Mouse (Mus musculus) G1E-ER4 (cell line): Measurements from ENCODE around the gene H2-K1. TPM values are rescaled to one million over a fixed set of nuclear protein-coding genes. Genes with fewer than 3 reads are reported as not detected.

Experiments used
- GATA1 ChIP-seq: IDR thresholded peaks from one replicate; pipeline ENCODE4 v1.8.0; 2012; ENCODE audit warnings: low read length, inconsistent platforms
- polyA plus RNA-seq: library from polyadenylated mRNA; stranded (reverse); fragments of >175 nt; gene quantifications from 2 replicates; pipeline ENCODE4 v1.2.3, GENCODE M21; 2012

H2-K1 gene
- polyA plus RNA-seq, 1 experiment, result not detected

GRCm38 (mm10) chr17:33951021-33951946 is 48.9 kb downstream of the H2-K1 start, which contains the start of gene B3galt4:
Gene B3galt4, minus strand, starts transcription at chr17:33951488.
- no peak for TF ChIP-seq GATA1

DNA sequence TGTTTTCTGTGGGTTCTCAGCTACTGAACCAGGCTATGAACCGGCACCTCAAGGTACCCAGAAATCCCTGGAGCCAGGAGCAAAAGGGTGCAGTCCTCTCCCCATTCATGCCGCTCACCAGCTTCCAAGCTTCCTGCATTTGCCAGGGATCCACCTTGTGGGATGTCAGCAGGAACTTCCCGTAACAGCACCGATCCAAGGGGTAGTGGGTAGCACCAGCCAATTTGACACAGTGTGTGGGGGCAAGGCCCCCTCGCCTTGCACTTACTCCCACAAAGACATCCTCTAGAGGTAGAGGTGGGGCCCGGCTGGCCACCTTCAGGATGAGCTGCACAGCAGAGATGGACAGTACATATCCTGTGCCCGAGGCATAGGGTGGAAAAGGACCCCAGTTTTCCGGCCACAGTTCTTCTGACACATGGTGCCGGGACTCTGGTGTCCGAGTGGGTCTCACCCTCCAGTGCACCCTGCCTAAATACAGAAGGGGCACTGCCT is 50.0 kb downstream of the H2-K1 start:
- no peak for TF ChIP-seq GATA1

DNA sequence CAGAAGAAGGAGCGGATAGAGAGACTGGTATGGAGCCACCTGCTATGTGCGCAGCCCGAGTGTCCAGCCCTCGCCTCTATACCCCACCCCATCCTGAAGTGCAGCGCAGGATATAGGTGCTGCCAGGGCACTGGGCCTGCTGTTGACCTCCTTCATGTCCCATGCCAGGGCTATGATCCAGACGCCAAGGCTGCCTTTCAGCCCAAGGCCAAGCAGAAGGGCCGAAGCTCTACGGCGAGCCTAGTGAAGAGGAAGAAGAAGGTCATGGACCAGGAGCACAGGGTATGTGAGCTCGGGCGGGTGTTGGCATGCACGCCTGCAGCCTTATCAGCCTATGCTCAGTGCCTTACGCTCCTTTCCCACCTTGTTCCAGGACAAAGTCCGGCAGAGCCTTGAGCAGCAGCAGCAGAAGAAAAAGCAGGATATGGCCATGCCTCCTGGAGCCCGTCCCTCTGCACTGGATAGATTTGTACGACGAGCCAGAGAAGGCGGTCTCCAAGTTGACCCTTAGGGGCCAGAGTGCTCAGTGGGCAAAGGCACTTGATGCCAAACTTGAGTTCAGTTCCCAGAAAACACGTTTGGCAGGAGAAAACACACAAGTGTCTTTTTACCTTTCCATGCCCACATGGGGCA is 51.1 kb downstream of the H2-K1 start:
- TF ChIP-seq GATA1, result no peak

GRCm38 (mm10) chr17:33948090-33948904 is 51.9 kb downstream of the H2-K1 start:
- TF ChIP-seq GATA1, result no peak

GRCm38 (mm10) chr17:33947430-33948089 is 52.6 kb downstream of the H2-K1 start:
- TF ChIP-seq GATA1, result no peak

Other genes starting within 250 kb of the H2-K1 start
- 99.8 and 157 TPM in 2 replicates for gene Rab11b, start 239.8 kb downstream of the H2-K1 start, polyA plus RNA-seq
- not detected in 2 replicates for gene Angptl4, start 218.5 kb downstream of the H2-K1 start, polyA plus RNA-seq
- 6.9 and 7.2 TPM in 2 replicates for gene Kank3, start 189.8 kb downstream of the H2-K1 start, polyA plus RNA-seq
- gene Rps28, start 175.8 kb downstream of the H2-K1 start, polyA plus RNA-seq, result 1,425 and 5,080 TPM in 2 replicates
- gene Ndufa7, start 175.8 kb downstream of the H2-K1 start, polyA plus RNA-seq, result 678 and 952 TPM in 2 replicates
- 9.3 and 14.4 TPM in 2 replicates for gene Cd320, start 157.3 kb downstream of the H2-K1 start, polyA plus RNA-seq
- gene Gm7029, start 126.5 kb downstream of the H2-K1 start, polyA plus RNA-seq, result not detected in 2 replicates
- gene Kifc1, start 109.7 kb downstream of the H2-K1 start, polyA plus RNA-seq, result 88.1 and 95.0 TPM in 2 replicates
- not detected in 2 replicates for gene Platr17, start 95.2 kb downstream of the H2-K1 start, polyA plus RNA-seq
- 57.5 and 59.5 TPM in 2 replicates for gene Daxx, start 90.9 kb downstream of the H2-K1 start, polyA plus RNA-seq
- 77.2 and 82.0 TPM in 2 replicates for gene Tapbp, start 84.4 kb downstream of the H2-K1 start, polyA plus RNA-seq
- gene Zbtb22, start 84.4 kb downstream of the H2-K1 start, polyA plus RNA-seq, result 49.7 and 50.9 TPM in 2 replicates
- gene Rgl2, start 70.8 kb downstream of the H2-K1 start, polyA plus RNA-seq, result 93.1 and 127 TPM in 2 replicates
- 358 and 374 TPM in 2 replicates for gene Pfdn6, start 60.0 kb downstream of the H2-K1 start, polyA plus RNA-seq
- 165 and 186 TPM in 2 replicates for gene Wdr46, start 59.7 kb downstream of the H2-K1 start, polyA plus RNA-seq
- 11.6 and 14.2 TPM in 2 replicates for gene B3galt4, start 48.9 kb downstream of the H2-K1 start, polyA plus RNA-seq
- gene Vps52, start 44.5 kb downstream of the H2-K1 start, polyA plus RNA-seq, result 64.7 and 68.2 TPM in 2 replicates
- 364 and 1,526 TPM in 2 replicates for gene Rps18, start 44.3 kb downstream of the H2-K1 start, polyA plus RNA-seq
- gene Ring1, start 24.3 kb upstream of the H2-K1 start, polyA plus RNA-seq, result 56.3 and 62.8 TPM in 2 replicates
- gene H2-Ke6, start 27.7 kb upstream of the H2-K1 start, polyA plus RNA-seq, result 64.0 and 94.1 TPM in 2 replicates
- gene Slc39a7, start 31.3 kb upstream of the H2-K1 start, polyA plus RNA-seq, result 98.4 and 100 TPM in 2 replicates
- 176 and 194 TPM in 2 replicates for gene Rxrb, start 31.5 kb upstream of the H2-K1 start, polyA plus RNA-seq
- 0.96 and 1.5 TPM in 2 replicates for gene Col11a2, start 39.1 kb upstream of the H2-K1 start, polyA plus RNA-seq
- not detected in 2 replicates for gene H2-Oa, start 92.0 kb upstream of the H2-K1 start, polyA plus RNA-seq
- gene H2-DMa, start 119.2 kb upstream of the H2-K1 start, polyA plus RNA-seq, result 2.0 and 2.6 TPM in 2 replicates
- gene Brd2, start 122.3 kb upstream of the H2-K1 start, polyA plus RNA-seq, result 215 and 310 TPM in 2 replicates
- gene H2-DMb2, start 143.0 kb upstream of the H2-K1 start, polyA plus RNA-seq, result not detected in 2 replicates
- gene H2-DMb1, start 152.7 kb upstream of the H2-K1 start, polyA plus RNA-seq, result 0.10 TPM in 1 of 2 replicates, not detected in the other
- 1.1 and 1.4 TPM in 2 replicates for gene Tap1, start 187.2 kb upstream of the H2-K1 start, polyA plus RNA-seq
- 0.27 and 0.33 TPM in 2 replicates for gene Psmb9, start 187.4 kb upstream of the H2-K1 start, polyA plus RNA-seq
- not detected in 2 replicates for gene Psmb8, start 197.4 kb upstream of the H2-K1 start, polyA plus RNA-seq
- gene Tap2, start 203.2 kb upstream of the H2-K1 start, polyA plus RNA-seq, result 37.0 and 46.3 TPM in 2 replicates
- not detected in 2 replicates for gene H2-Ob, start 238.6 kb upstream of the H2-K1 start, polyA plus RNA-seq